Mouse (Mus musculus) ES-E14 (cell line): Measurements from ENCODE around the gene BC024978.

Experiments
- CHD2 ChIP-seq: IDR thresholded peaks from 2 replicates; pipeline ENCODE4 v1.6.1; 2014; ENCODE audit warnings: mild to moderate bottlenecking, low read depth, low read length, inconsistent platforms
- HCFC1 ChIP-seq: IDR thresholded peaks from 2 replicates; pipeline ENCODE4 v1.6.1; 2012; ENCODE audit warnings: low read length, inconsistent platforms, borderline replicate concordance; ENCODE audit not compliant: insufficient read depth
- ZC3H11A ChIP-seq: IDR thresholded peaks from 2 replicates; pipeline ENCODE4 v1.6.1; 2012; ENCODE audit warnings: low read depth, mild to moderate bottlenecking, inconsistent platforms, low read length, borderline replicate concordance
- ZNF384 ChIP-seq: IDR thresholded peaks from 2 replicates; pipeline ENCODE4 v1.6.1; 2012; ENCODE audit warnings: low read depth, low read length, inconsistent platforms

- TF ChIP-seq HCFC1 (no peak), ZC3H11A (no peak), ZNF384 (no peak), CHD2 (no peak)
Observed at GRCm38 (mm10) chr7:27182498-27182897, 13.1 kb upstream of the BC024978 start.
